21 mouse cellular contexts compared by ENCODE assay signal in the genomic region with DNA sequence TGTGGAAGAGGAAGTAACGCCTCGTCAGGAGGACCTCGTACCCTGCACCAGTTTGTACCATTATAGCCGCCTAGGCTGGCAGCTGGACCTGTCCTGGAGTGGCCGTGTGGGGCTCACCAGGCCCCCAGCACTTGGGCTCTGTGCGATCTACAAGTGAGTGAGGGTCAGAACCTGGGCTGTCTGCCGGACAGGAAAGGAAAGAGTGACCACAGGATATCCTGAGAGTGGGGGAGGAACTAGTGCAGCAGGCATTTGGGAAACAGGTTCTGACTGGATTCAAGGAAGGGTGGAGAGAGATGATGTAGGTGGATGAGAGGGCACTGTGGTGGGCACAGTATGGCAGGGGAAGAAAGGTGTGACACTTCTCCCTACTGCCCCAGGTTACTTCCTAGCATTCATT. TPM values are rescaled to one million over a fixed set of nuclear protein-coding genes. Genes with fewer than 3 reads are reported as not detected.
DNase-seq lines count a peak whose midpoint lies in the region; ATAC-seq and TF ChIP-seq lines count a peak whose summit lies in the region.
"Had no signal": no experiment of that assay in that cellular context is flagged by ENCODE, and none has a peak within 500 bp of the region (broad histone marks: within the 10 kb centered on the region; RNA-seq: fewer than 3 reads in every experiment).

No protein-coding gene starts in this region.

- no peak overlapping the region for H3K9ac ChIP-seq in kidney, postnatal 0 days (ENCODE audit: low read depth, low read length)
- no peak overlapping the region for H3K9ac ChIP-seq in lung, embryonic 15.5 days
- H3K9ac ChIP-seq in heart, postnatal 0 days (replicated peaks; ENCODE audit: low read depth, low read length) = no peak overlapping the region
- H3K9ac ChIP-seq: embryonic facial prominence, embryonic 15.5 days; hindbrain, embryonic 12.5 days; liver, postnatal 0 days; midbrain, embryonic 15.5 days had no signal

- H3K27ac ChIP-seq in kidney, postnatal 0 days = no peak overlapping the region
- peak overlapping the region; percentile 4; the same call in 1 of the 2 replicates for H3K27ac ChIP-seq in lung, embryonic 15.5 days
- H3K27ac ChIP-seq in heart, postnatal 0 days (ENCODE audit: low read depth) = no peak overlapping the region
- H3K27ac ChIP-seq: embryonic facial prominence, embryonic 15.5 days; hindbrain, embryonic 12.5 days; midbrain, embryonic 15.5 days had no signal

- H3K4me1 ChIP-seq in kidney, postnatal 0 days (replicated peaks; ENCODE audit: insufficient read depth, low read length) = peaks cover 15% of the 10 kb centered on the region
- peaks cover 16% of the 10 kb centered on the region for H3K4me1 ChIP-seq in lung, embryonic 15.5 days
- H3K4me1 ChIP-seq in heart, postnatal 0 days (ENCODE audit: control insufficient read depth, insufficient read depth) = no peaks in the 10 kb centered on the region; the same call in 1 of the 2 replicates

- H3K4me3 ChIP-seq in kidney, postnatal 0 days (replicated peaks; ENCODE audit: low read depth, low read length) = no peak overlapping the region
- H3K4me3 ChIP-seq in lung, embryonic 15.5 days = no peak overlapping the region
- H3K4me3 ChIP-seq in heart, postnatal 0 days (ENCODE audit: low read depth, low read length) = no peak overlapping the region
- H3K4me3 ChIP-seq: embryonic facial prominence, embryonic 15.5 days; hindbrain, embryonic 12.5 days; midbrain, embryonic 15.5 days; myocyte had no signal

- no peak for ATAC-seq in kidney, postnatal 0 days (replicated peaks; ENCODE audit: low FRiP score, low read depth)
- ATAC-seq in lung, embryonic 15.5 days (ENCODE audit: borderline replicate concordance, extremely low read depth, low FRiP score, low TSS enrichment) = no peak
- ATAC-seq in heart, postnatal 0 days (ENCODE audit: insufficient read depth, low read depth) = no peak
- ATAC-seq: liver, postnatal 0 days; midbrain, embryonic 15.5 days had no signal

- no peaks in the 10 kb centered on the region for H3K27me3 ChIP-seq in kidney, postnatal 0 days (ENCODE audit: insufficient read depth, low read length)
- H3K27me3 ChIP-seq in lung, embryonic 15.5 days = no peaks in the 10 kb centered on the region
- no peaks in the 10 kb centered on the region for H3K27me3 ChIP-seq in heart, postnatal 0 days (ENCODE audit: control insufficient read depth, insufficient read depth, low read length)
- H3K27me3 ChIP-seq: CH12.LX; embryonic facial prominence, embryonic 15.5 days; hindbrain, embryonic 12.5 days; midbrain, embryonic 15.5 days had no signal

- DNase-seq in heart, adult 11 months = peak; percentile 94
- no peak for DNase-seq in heart, postnatal 14 days
- peak; percentile 44 for DNase-seq in kidney, postnatal 0 days (ENCODE audit: low spot score)
- no peak for DNase-seq in kidney, adult 11 months
- no peak for DNase-seq in lung, postnatal 14 days
- peak; percentile 30 for DNase-seq in heart, postnatal 0 days (ENCODE audit: low spot score)
- DNase-seq in left cerebral cortex, postnatal 25 days (ENCODE audit: low spot score in 2 of 2) = no peak
- DNase-seq: adrenal gland, postnatal 36 days; cerebellum, adult 11-12 months; cerebellum, postnatal 14 days; embryo, embryonic 11 days; liver, postnatal 0 days; thymus, postnatal 14 days had no signal

- TF ChIP-seq CTCF in kidney, postnatal 0 days (IDR thresholded peaks at IDR 0.05; ENCODE audit: low read depth) = no peak
- no peak for TF ChIP-seq CTCF in heart, postnatal 0 days (IDR thresholded peaks at IDR 0.05; ENCODE audit: low read depth)

- no peak overlapping the region for H3K4me2 ChIP-seq in kidney, postnatal 0 days (ENCODE audit: low read length)
- H3K4me2 ChIP-seq in lung, embryonic 15.5 days = no peak overlapping the region
- no peak overlapping the region for H3K4me2 ChIP-seq in heart, postnatal 0 days (ENCODE audit: low read depth, low read length)
- H3K4me2 ChIP-seq: embryonic facial prominence, embryonic 15.5 days; hindbrain, embryonic 12.5 days; midbrain, embryonic 15.5 days had no signal

- 66% methylated on average over 7 of the region's 7 CpGs for WGBS in kidney, postnatal 0 days
- 54% methylated on average over 7 of the region's 7 CpGs for WGBS in lung, embryonic 15.5 days
- 55% methylated on average over 7 of the region's 7 CpGs for WGBS in heart, postnatal 0 days

- no peak for TF ChIP-seq EP300 in heart, postnatal 0 days (IDR thresholded peaks at IDR 0.05; ENCODE audit: low read depth)

- H3K9me3 ChIP-seq in kidney, postnatal 0 days (replicated peaks; ENCODE audit: low read length) = no peaks in the 10 kb centered on the region
- no peaks in the 10 kb centered on the region for H3K9me3 ChIP-seq in lung, embryonic 15.5 days
- H3K9me3 ChIP-seq in heart, postnatal 0 days (replicated peaks; ENCODE audit: control insufficient read depth, low read length) = no peaks in the 10 kb centered on the region
- H3K9me3 ChIP-seq: embryonic facial prominence, embryonic 15.5 days; hindbrain, embryonic 12.5 days; midbrain, embryonic 15.5 days had no signal

- no peaks in the 10 kb centered on the region for H3K36me3 ChIP-seq in kidney, postnatal 0 days (ENCODE audit: insufficient read depth, low read length)
- H3K36me3 ChIP-seq in lung, embryonic 15.5 days = no peaks in the 10 kb centered on the region
- no peaks in the 10 kb centered on the region for H3K36me3 ChIP-seq in heart, postnatal 0 days (replicated peaks; ENCODE audit: control insufficient read depth, insufficient read depth, low read length)
- H3K36me3 ChIP-seq: embryonic facial prominence, embryonic 15.5 days; hindbrain, embryonic 12.5 days; midbrain, embryonic 15.5 days had no signal

- intact Hi-C loops in heart, postnatal 14 days (cut with DNase I) = loop anchor here (5.0 to 10.0 kb wide), 2 partner anchors 54 to 296 kb away; a partner anchor contains a TSS
- intact Hi-C loops in left cerebral cortex, postnatal 25 days (cut with DNase I) = no loop called here

RNA-seq across cellular contexts. Expression of a gene that starts 0.5 kb away (rescaled TPM):
- under 1 TPM; 0.43 to 0.51 TPM for total RNA-seq in heart, postnatal 14 days (2021)
- polyA plus RNA-seq in kidney, postnatal 0 days (2015; fragmentation: Nextera tagmentation; extraction: Ambion mirVana) = 0.46 and 0.64 TPM in 2 replicates
- 0.29 and 0.44 TPM in 2 replicates for polyA plus RNA-seq in lung, embryonic 15.5 days (2015; fragmentation: Nextera tagmentation; extraction: Ambion mirVana)
- total RNA-seq in heart, postnatal 0 days (2014; rRNA removed; ENCODE audit: low replicate concordance) = 1.0 and 3.4 TPM in 2 replicates
- polyA plus RNA-seq in heart, postnatal 0 days (2015; fragmentation: Nextera tagmentation; extraction: Ambion mirVana) = 0.15 TPM in 2 replicates
- total RNA-seq in left cerebral cortex, postnatal 25 days (2021) = 1 to 10 TPM in 1 of 2 experiments, under 1 TPM in 1; 0.80 to 1.2 TPM
- total RNA-seq: megakaryocyte-erythroid progenitor cell, adult 5-6 weeks; MEL had no signal

RNA-seq across cellular contexts. Expression of a gene that starts 2.9 kb away (rescaled TPM):
- total RNA-seq in heart, postnatal 14 days (2021) = 10 to 100 TPM; 13.8 to 16.4 TPM
- polyA plus RNA-seq in kidney, postnatal 0 days (2015; fragmentation: Nextera tagmentation; extraction: Ambion mirVana) = 27.9 and 33.4 TPM in 2 replicates
- 18.9 and 22.0 TPM in 2 replicates for polyA plus RNA-seq in lung, embryonic 15.5 days (2015; fragmentation: Nextera tagmentation; extraction: Ambion mirVana)
- total RNA-seq in heart, postnatal 0 days (2014; rRNA removed; ENCODE audit: low replicate concordance) = 20.2 and 27.4 TPM in 2 replicates
- 22.1 and 24.6 TPM in 2 replicates for polyA plus RNA-seq in heart, postnatal 0 days (2015; fragmentation: Nextera tagmentation; extraction: Ambion mirVana)
- total RNA-seq in left cerebral cortex, postnatal 25 days (2021) = 10 to 100 TPM; 21.7 to 33.1 TPM

RNA-seq across cellular contexts. Expression of a gene that starts 53.1 kb away (rescaled TPM):
- total RNA-seq in heart, postnatal 14 days (2021) = 10 to 100 TPM; 24.9 to 26.5 TPM
- polyA plus RNA-seq in kidney, postnatal 0 days (2015; fragmentation: Nextera tagmentation; extraction: Ambion mirVana) = 15.7 and 16.0 TPM in 2 replicates
- polyA plus RNA-seq in lung, embryonic 15.5 days (2015; fragmentation: Nextera tagmentation; extraction: Ambion mirVana) = 18.5 and 19.8 TPM in 2 replicates
- 26.8 and 33.8 TPM in 2 replicates for total RNA-seq in heart, postnatal 0 days (2014; rRNA removed; ENCODE audit: low replicate concordance)
- 11.7 and 14.8 TPM in 2 replicates for polyA plus RNA-seq in heart, postnatal 0 days (2015; fragmentation: Nextera tagmentation; extraction: Ambion mirVana)
- total RNA-seq in left cerebral cortex, postnatal 25 days (2021) = 10 to 100 TPM; 42.6 to 44.2 TPM

Comparison
In these comparisons a context has a peak if more than half of its experiments do, and no peak if none do; other contexts are left out.
1. DNase-seq: peak in heart, adult 11 months (single experiment), kidney, postnatal 0 days (single experiment) and heart, postnatal 0 days (single experiment); none in heart, postnatal 14 days (0 of 2), kidney, adult 11 months (single experiment), lung, postnatal 14 days (single experiment) and left cerebral cortex, postnatal 25 days (0 of 2).